Mouse (Mus musculus): ENCODE measurements around the gene Dpf2. TPM values are rescaled to one million over a fixed set of nuclear protein-coding genes. Genes with fewer than 3 reads are reported as not detected.
A peak's percentile ranks its signal among the peaks of the same experiment; 100 is the strongest.

Dpf2 gene
- total RNA-seq, 2 experiments from 2014 or later, result 101 TPM

GRCm38 (mm10) chr19:5846557-5847305, 66.1 kb downstream of the Dpf2 start:
- peak; percentile 79 to 84 for DNase-seq
- intact Hi-C loops (cut with DNase I), result no loop called here

Other genes starting within 250 kb of the Dpf2 start
- gene Sipa1, start 249.3 kb downstream of the Dpf2 start, total RNA-seq (2021), result 10 to 100 TPM; 32.7 to 33.8 TPM
- gene Map3k11, start 224.3 kb downstream of the Dpf2 start, total RNA-seq (2021), result 10 to 100 TPM; 35.9 to 37.2 TPM
- 10 to 100 TPM; 24.0 to 24.9 TPM for gene Pcnx3, start 224.1 kb downstream of the Dpf2 start, total RNA-seq (2021)
- gene Kcnk7, start 208.6 kb downstream of the Dpf2 start, total RNA-seq (2021), result not detected
- 100 to 1,000 TPM; 124 to 141 TPM for gene Ehbp1l1, start 186.7 kb downstream of the Dpf2 start, total RNA-seq (2021)
- 10 to 100 TPM; 38.6 to 40.1 TPM for gene Fam89b, start 183.4 kb downstream of the Dpf2 start, total RNA-seq (2021)
- 10 to 100 TPM; 47.2 to 55.5 TPM for gene Ltbp3, start 172.1 kb downstream of the Dpf2 start, total RNA-seq (2021)
- 10 to 100 TPM; 66.2 to 67.2 TPM for gene Scyl1, start 141.6 kb downstream of the Dpf2 start, total RNA-seq (2021)
- 10 to 100 TPM; 15.6 to 15.8 TPM for gene Frmd8, start 37.7 kb downstream of the Dpf2 start, total RNA-seq (2021)
- 1 to 10 TPM; 3.3 to 4.5 TPM for gene Slc25a45, start 35.2 kb downstream of the Dpf2 start, total RNA-seq (2021)
- gene Tigd3, start 18.9 kb downstream of the Dpf2 start, total RNA-seq (2021), result under 1 TPM; 0.79 to 0.93 TPM
- gene Cdc42ep2, start 11.8 kb upstream of the Dpf2 start, total RNA-seq (2021), result 10 to 100 TPM in 1 of 2 experiments, 1 to 10 TPM in 1; 9.9 to 12.0 TPM
- gene Pola2, start 51.2 kb upstream of the Dpf2 start, total RNA-seq (2021), result 10 to 100 TPM; 12.3 to 14.2 TPM
- not detected for gene Slc22a20, start 73.1 kb upstream of the Dpf2 start, total RNA-seq (2021)
- 10 to 100 TPM; 31.7 to 36.8 TPM for gene Capn1, start 102.9 kb upstream of the Dpf2 start, total RNA-seq (2021)
- 10 to 100 TPM; 17.5 to 18.9 TPM for gene Syvn1, start 133.6 kb upstream of the Dpf2 start, total RNA-seq (2021)
- 10 to 100 TPM; 37.1 to 37.4 TPM for gene Mrpl49, start 144.8 kb upstream of the Dpf2 start, total RNA-seq (2021)
- gene Fau, start 144.8 kb upstream of the Dpf2 start, total RNA-seq (2021), result 100 to 1,000 TPM; 597 to 635 TPM
- 10 to 100 TPM; 11.8 to 12.6 TPM for gene Znhit2, start 148.2 kb upstream of the Dpf2 start, total RNA-seq (2021)
- gene Tm7sf2, start 155.4 kb upstream of the Dpf2 start, total RNA-seq (2021), result 1 to 10 TPM; 2.9 to 5.5 TPM
- gene Vps51, start 164.2 kb upstream of the Dpf2 start, total RNA-seq (2021), result 10 to 100 TPM; 27.9 to 32.3 TPM
- gene Tmem262, start 167.0 kb upstream of the Dpf2 start, total RNA-seq (2021), result not detected
- not detected for gene Gm28374, start 169.2 kb upstream of the Dpf2 start, total RNA-seq (2021)
- 10 to 100 TPM; 16.7 to 19.7 TPM for gene Zfpl1, start 171.9 kb upstream of the Dpf2 start, total RNA-seq (2021)
- 1 to 10 TPM; 1.1 to 1.5 TPM for gene Cdca5, start 172.0 kb upstream of the Dpf2 start, total RNA-seq (2021)
- gene AC131692.1, start 181.4 kb upstream of the Dpf2 start, total RNA-seq (2021), result not detected
- not detected for gene Naaladl1, start 192.8 kb upstream of the Dpf2 start, total RNA-seq (2021)
- 1 to 10 TPM; 9.4 to 9.7 TPM for gene Sac3d1, start 205.6 kb upstream of the Dpf2 start, total RNA-seq (2021)
- 10 to 100 TPM; 12.2 to 14.7 TPM for gene Snx15, start 215.3 kb upstream of the Dpf2 start, total RNA-seq (2021)
- under 1 TPM; 0.46 to 0.88 TPM for gene Batf2, start 228.0 kb upstream of the Dpf2 start, total RNA-seq (2021)
- 10 to 100 TPM; 54.8 to 58.4 TPM for gene Arl2, start 228.5 kb upstream of the Dpf2 start, total RNA-seq (2021)

Data from heart, postnatal 14 days (tissue).